Mouse (Mus musculus) hindbrain, embryonic 16.5 days (tissue): Measurements from ENCODE around the gene Apoa1. TPM values are rescaled to one million over a fixed set of nuclear protein-coding genes. Genes with fewer than 3 reads are reported as not detected.

Experiments used
- ATAC-seq: fragments of 200-750 bp; cut with Nextera tagmentation; 2 replicates; pipeline ENCODE4 v1.8.0; 2017; ENCODE audit warnings: moderate TSS enrichment, moderate library complexity
- H3K27ac ChIP-seq: fragments of 300-500 bp; sonication (generic); 2 replicates; pipeline ENCODE4 v1.5.1; 2014; ENCODE audit warnings: low read depth, mild to moderate bottlenecking, control low read depth, low read length, moderate library complexity
- H3K27me3 ChIP-seq: fragments of 300-500 bp; sonication (generic); replicated peaks from 2 replicates; pipeline ENCODE4 v1.6.1; 2014; ENCODE audit warnings: low read length; ENCODE audit not compliant: control insufficient read depth, insufficient read depth
- H3K36me3 ChIP-seq: fragments of 300-500 bp; sonication (generic); 2 replicates; pipeline ENCODE4 v1.6.1; 2014; ENCODE audit warnings: mild to moderate bottlenecking, low read length, moderate library complexity, mixed read lengths; ENCODE audit not compliant: control insufficient read depth, insufficient read depth
- H3K4me1 ChIP-seq: fragments of 300-500 bp; sonication (generic); 2 replicates; pipeline ENCODE4 v1.6.1; 2014; ENCODE audit warnings: low read depth, low read length; ENCODE audit not compliant: control insufficient read depth, insufficient read depth
- H3K4me2 ChIP-seq: fragments of 300-500 bp; sonication (generic); 2 replicates; pipeline ENCODE4 v1.6.1; 2014; ENCODE audit warnings: mild to moderate bottlenecking, low read length, control low read depth, moderate library complexity
- H3K4me3 ChIP-seq: fragments of 300-500 bp; sonication (generic); 2 replicates; pipeline ENCODE4 v1.5.1; 2014; ENCODE audit warnings: mild to moderate bottlenecking, low read length, control low read depth, moderate library complexity
- H3K9ac ChIP-seq: fragments of 300-500 bp; sonication (generic); 2 replicates; pipeline ENCODE4 v1.6.1; 2014; ENCODE audit warnings: low read depth, mild to moderate bottlenecking, control low read depth, low read length, moderate library complexity
- H3K9me3 ChIP-seq: fragments of 300-500 bp; sonication (generic); 2 replicates; pipeline ENCODE4 v1.6.1; 2014; ENCODE audit warnings: mild to moderate bottlenecking, low read length, moderate library complexity; ENCODE audit not compliant: control insufficient read depth
- WGBS: fragments of 180-500 bp; shearing (Covaris S2); extraction: QIAGEN DNeasy Blood & Tissue Kit; methylation state at CpG from one replicate; pipeline ENCODE4 v1.1.7; 2014; 5-methylcytosine and 5-hydroxymethylcytosine counted together
- polyA plus RNA-seq: library from polyadenylated mRNA; unstranded; fragments of >200 nt; fragmentation: Nextera tagmentation; extraction: Ambion mirVana; gene quantifications from 2 replicates; pipeline ENCODE4 v1.2.1, GENCODE M21; 2015

Gene Apoa1
- polyA plus RNA-seq, 1 experiment from 2014 or later = 4.1 TPM

DNA sequence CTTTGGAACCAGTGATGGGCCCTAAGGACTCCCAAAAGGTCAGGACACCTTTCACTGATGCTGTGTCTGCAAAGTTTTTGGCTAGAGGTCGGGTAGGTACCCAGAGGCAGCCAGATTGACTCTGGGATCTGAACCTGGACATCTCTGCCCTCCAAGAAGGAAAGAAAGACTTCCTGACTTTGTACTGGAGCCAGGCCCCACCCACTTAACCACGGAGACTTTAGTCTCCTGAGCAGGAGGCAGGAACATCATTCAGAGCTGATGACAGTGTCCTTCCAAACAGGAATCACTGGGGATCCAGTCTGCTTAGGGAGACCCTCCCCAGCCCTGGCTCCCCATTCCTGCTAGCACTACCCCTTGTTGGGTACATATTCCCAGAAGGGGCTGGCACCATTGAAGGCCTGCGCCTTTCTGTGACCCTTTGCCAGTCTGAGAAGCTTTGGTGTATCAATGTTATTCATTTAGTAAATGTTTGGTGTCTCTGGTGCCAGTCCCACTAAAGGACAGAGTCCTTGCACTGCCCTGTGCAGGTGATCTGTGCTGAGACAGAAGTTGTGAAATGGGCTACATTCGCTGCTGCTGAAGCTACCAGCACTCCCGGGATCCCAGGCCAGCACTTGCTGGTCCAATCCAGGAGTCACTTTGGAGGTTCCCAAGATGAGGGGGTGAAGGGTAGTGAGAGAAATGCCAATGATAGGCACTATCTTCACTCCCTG lies 3.3 kb upstream of the Apoa1 start:
- Histone ChIP-seq H3K27ac (no peak overlapping the region), H3K9me3 (no peaks in the 10 kb centered on the region), H3K4me2 (no peak overlapping the region), H3K9ac (no peak overlapping the region), H3K36me3 (peaks cover 17% of the 10 kb centered on the region), H3K4me1 (peaks cover 2% of the 10 kb centered on the region; the same call in 1 of the 2 replicates), H3K27me3 (no peaks in the 10 kb centered on the region), H3K4me3 (no peak overlapping the region)
- no peak for ATAC-seq
- 65% methylated on average over 5 of the region's 5 CpGs for WGBS

DNA sequence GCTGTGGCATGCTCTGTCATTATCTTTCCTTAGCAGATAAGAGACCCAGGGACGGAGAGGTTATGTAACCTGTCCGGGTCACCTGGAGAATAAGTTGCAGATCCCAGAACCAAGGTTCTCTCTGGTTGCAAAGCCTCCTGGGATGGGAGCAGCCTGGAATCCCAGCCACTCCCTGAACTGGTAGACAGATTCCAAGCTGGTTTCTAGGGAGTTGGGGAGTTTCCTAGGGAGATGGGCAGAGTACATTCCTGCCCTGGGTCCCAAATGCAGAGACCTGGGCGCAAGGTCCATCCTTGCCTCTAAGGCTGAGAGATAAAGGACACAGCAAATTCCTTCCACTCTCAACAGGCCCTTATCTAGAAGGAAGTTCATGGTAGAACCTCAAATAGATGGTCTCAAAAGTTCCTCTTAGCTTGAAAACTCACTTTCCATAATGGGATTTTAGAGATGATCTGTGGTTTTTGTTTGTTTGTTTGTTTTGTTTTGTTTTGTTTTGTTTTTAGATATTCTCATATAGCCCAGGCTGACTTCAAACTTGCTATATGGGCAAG lies 1.2 kb upstream of the Apoa1 start:
- Histone ChIP-seq H3K4me1 (peaks cover 7% of the 10 kb centered on the region), H3K36me3 (no peaks in the 10 kb centered on the region; the same call in 1 of the 2 replicates), H3K27ac (no peak overlapping the region), H3K9me3 (no peaks in the 10 kb centered on the region), H3K27me3 (no peaks in the 10 kb centered on the region), H3K4me3 (no peak overlapping the region), H3K4me2 (no peak overlapping the region), H3K9ac (no peak overlapping the region)
- WGBS = 93% methylated on average over 3 of the region's 3 CpGs
- ATAC-seq = no peak

DNA sequence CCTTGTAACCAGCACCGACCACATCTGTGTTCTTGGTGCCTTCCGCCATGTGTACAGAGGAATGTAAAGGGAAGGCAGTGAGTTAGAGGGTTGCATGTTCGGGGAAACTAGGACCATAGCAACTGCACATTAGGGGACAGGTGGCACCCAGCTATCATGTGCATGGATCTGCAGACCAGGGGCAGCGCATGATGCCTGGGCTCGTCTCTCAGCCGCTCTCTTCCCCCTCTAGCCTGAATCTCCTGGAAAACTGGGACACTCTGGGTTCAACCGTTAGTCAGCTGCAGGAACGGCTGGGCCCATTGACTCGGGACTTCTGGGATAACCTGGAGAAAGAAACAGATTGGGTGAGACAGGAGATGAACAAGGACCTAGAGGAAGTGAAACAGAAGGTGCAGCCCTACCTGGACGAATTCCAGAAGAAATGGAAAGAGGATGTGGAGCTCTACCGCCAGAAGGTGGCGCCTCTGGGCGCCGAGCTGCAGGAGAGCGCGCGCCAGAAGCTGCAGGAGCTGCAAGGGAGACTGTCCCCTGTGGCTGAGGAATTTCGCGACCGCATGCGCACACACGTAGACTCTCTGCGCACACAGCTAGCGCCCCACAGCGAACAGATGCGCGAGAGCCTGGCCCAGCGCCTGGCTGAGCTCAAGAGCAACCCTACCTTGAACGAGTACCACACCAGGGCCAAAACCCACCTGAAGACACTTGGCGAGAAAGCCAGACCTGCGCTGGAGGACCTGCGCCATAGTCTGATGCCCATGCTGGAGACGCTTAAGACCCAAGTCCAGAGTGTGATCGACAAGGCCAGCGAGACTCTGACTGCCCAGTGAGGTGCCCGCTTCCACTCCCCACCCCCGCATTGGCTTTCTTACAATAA lies 1.4 kb downstream of the Apoa1 start:
- peak overlapping the region; percentile 44 for H3K27ac ChIP-seq
- no peaks in the 10 kb centered on the region for H3K27me3 ChIP-seq
- peaks cover 7% of the 10 kb centered on the region for H3K4me1 ChIP-seq
- ATAC-seq = peak; percentile 96
- peak overlapping the region; percentile 75 for H3K4me2 ChIP-seq
- WGBS = 16% methylated on average over 37 of the region's 37 CpGs
- peak overlapping the region; percentile 44 for H3K4me3 ChIP-seq
- no peaks in the 10 kb centered on the region for H3K36me3 ChIP-seq
- H3K9me3 ChIP-seq = no peaks in the 10 kb centered on the region
- H3K9ac ChIP-seq = peak overlapping the region; percentile 64

DNA sequence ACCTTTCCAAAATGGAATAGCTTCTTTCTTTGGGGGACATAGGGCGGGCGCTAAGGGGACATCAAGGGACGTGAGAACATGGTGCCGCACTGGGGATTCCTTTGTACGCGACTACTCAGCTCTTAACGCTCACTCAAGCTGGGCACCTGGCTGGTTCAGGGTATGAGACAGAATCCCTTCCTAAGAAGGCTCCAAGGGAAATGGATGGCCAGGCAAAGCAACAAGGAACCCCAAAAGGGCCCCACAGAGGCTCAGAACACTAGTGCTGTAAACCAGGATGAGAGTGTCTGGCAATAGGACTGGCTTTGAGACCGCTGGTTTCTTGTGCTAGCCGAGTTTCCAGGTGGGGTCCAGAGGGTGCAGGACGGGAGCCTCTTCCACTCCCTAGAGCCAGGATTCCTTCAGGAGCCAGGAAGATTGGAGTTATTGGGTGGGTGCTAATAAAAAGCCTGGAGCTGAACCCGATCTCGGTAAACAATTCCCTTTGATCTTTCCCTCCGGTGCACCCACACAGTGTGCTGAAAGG lies 2.1 kb downstream of the Apoa1 start:
- H3K27me3 ChIP-seq = no peaks in the 10 kb centered on the region
- peak overlapping the region; percentile 44 for H3K4me3 ChIP-seq
- 19% methylated on average over 13 of the region's 13 CpGs for WGBS
- H3K27ac ChIP-seq = peak overlapping the region; percentile 44
- H3K4me2 ChIP-seq = peak overlapping the region; percentile 75
- H3K4me1 ChIP-seq = peaks cover 7% of the 10 kb centered on the region
- ATAC-seq = peak; percentile 41
- no peaks in the 10 kb centered on the region for H3K36me3 ChIP-seq
- H3K9ac ChIP-seq = peak overlapping the region; percentile 64
- H3K9me3 ChIP-seq = no peaks in the 10 kb centered on the region

DNA sequence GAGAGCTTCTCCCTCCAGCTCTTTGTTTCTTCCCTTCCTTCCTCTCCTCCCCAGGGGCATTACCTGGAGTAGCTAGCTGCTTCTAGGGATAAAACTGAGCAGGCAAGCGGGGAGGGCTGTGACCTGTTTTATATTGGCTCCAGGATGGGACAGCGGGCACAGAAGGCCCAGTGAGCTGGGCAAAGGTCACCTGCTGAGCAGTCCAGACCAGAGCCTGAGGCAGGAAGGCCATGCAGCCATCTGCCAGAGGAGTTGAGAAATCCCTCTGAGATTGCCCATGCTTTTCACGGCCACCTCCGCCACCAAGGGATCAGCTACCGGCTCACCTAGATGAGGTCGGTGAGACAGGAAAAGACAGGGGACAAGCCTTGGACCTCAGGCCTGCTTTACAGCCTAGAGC lies 6.8 kb downstream of the Apoa1 start:
- no peaks in the 10 kb centered on the region for H3K9me3 ChIP-seq
- peaks cover 5% of the 10 kb centered on the region for H3K4me1 ChIP-seq
- no peak overlapping the region for H3K4me3 ChIP-seq
- H3K27me3 ChIP-seq = no peaks in the 10 kb centered on the region
- H3K27ac ChIP-seq = no peak overlapping the region
- H3K9ac ChIP-seq = no peak overlapping the region
- ATAC-seq = no peak
- no peak overlapping the region for H3K4me2 ChIP-seq
- 89% methylated on average over 6 of the region's 6 CpGs for WGBS
- H3K36me3 ChIP-seq = no peaks in the 10 kb centered on the region

DNA sequence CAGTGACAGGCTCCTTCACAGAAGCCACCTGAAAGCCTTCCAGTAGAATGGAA lies 7.0 kb downstream of the Apoa1 start, which contains the start of gene Apoc3:
TSS of gene Apoc3 (minus strand) at position 41 of the 53 bp plus-strand sequence.
- no peak within 1 kb of the TSS for H3K4me2 ChIP-seq
- H3K27me3 ChIP-seq = no peaks in the 10 kb centered on the region
- no peak within 1 kb of the TSS for H3K4me3 ChIP-seq
- H3K27ac ChIP-seq = no peak within 1 kb of the TSS
- no peak within 1 kb of the TSS for H3K9ac ChIP-seq
- no peak for ATAC-seq
- H3K36me3 ChIP-seq = no peaks in the 10 kb centered on the region
- peaks cover 2% of the 10 kb centered on the region for H3K4me1 ChIP-seq
- H3K9me3 ChIP-seq = no peaks in the 10 kb centered on the region

DNA sequence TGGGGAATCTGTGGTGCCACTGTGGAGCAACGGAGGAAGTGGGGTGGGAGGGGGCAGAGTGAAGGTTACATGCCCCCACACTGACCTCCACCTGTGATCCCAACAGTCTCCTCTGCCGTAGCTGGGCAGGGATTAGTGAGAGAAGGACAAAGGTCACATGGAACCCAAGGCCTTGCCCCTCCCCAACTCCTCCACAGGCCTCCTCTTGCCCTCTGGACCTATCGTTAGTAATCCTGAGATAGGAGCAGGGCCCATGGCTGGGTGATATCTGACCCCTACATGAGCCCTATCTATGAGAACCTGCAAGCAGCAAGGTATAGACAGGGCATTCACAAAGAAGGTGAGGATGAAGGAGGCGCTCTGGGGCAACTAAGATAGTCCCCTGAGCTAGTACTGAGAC lies 7.3 kb downstream of the Apoa1 start:
- no peak overlapping the region for H3K4me3 ChIP-seq
- WGBS = 73% methylated on average over 4 of the region's 4 CpGs
- no peak overlapping the region for H3K9ac ChIP-seq
- no peaks in the 10 kb centered on the region for H3K36me3 ChIP-seq
- no peak for ATAC-seq
- H3K27me3 ChIP-seq = no peaks in the 10 kb centered on the region
- no peak overlapping the region for H3K4me2 ChIP-seq
- peaks cover under 1% of the 10 kb centered on the region for H3K4me1 ChIP-seq
- no peak overlapping the region for H3K27ac ChIP-seq
- H3K9me3 ChIP-seq = no peaks in the 10 kb centered on the region

DNA sequence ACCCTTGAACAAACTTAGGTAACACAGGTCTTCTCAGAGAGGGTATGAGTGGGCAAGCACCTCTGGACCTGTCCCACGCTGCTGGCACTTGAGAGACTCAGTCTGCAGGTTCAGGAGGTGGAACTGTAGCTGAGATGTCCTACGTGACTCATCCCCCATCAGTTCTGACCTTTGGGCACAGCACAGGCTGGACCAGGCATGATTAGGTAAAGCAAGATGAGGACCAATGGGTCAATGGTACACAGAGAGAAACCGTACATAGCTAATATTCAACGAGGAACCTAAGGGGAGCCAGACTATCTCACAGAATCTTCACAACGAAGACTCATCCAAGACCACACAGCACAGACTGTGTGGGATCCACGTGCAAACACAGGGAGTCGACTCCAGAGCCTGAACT lies 10.5 kb downstream of the Apoa1 start:
- no peaks in the 10 kb centered on the region for H3K9me3 ChIP-seq
- H3K9ac ChIP-seq = no peak overlapping the region
- H3K4me2 ChIP-seq = no peak overlapping the region
- H3K27me3 ChIP-seq = no peaks in the 10 kb centered on the region
- H3K36me3 ChIP-seq = no peaks in the 10 kb centered on the region
- H3K27ac ChIP-seq = no peak overlapping the region
- no peaks in the 10 kb centered on the region for H3K4me1 ChIP-seq
- H3K4me3 ChIP-seq = no peak overlapping the region
- WGBS = 93% methylated on average over 7 of the region's 7 CpGs
- no peak for ATAC-seq

DNA sequence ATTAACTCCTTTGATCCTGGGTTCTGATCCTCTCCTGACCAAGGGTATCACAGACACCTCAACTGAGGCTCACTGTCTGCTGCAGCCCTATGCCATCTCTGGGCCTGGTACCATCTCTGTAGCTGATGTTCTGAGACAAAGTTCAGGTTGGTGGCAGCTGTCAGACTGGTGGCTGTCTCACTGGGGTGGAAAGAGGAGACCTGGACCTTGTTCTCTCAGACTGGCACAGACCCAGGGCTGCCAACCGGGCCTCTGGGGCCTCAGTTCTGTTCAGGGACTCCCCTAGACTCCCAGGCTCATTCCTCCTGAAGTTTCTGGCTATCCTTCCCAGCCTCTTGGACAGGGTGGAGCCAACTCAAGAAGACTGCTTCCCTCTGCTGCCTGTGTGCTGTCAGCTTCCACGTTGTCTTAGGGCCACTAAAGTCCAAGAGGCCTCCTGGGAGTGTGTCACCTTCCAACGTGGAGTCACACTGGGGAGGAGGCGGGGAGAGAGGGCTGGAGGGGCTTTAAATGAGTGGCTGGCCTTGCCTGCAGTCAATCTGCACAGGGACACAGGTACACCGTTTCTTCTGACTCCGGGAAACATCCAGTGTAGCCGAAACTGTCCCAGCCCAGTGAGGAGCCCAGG lies 12.3 kb downstream of the Apoa1 start, which contains the start of gene Apoa4:
TSS of gene Apoa4 (plus strand) at position 171 of the 628 bp plus-strand sequence.
- Histone ChIP-seq H3K4me2 (no peak within 1 kb of the TSS), H3K4me1 (no peaks in the 10 kb centered on the region), H3K9me3 (no peaks in the 10 kb centered on the region), H3K36me3 (no peaks in the 10 kb centered on the region), H3K9ac (no peak within 1 kb of the TSS), H3K4me3 (no peak within 1 kb of the TSS), H3K27me3 (no peaks in the 10 kb centered on the region), H3K27ac (no peak within 1 kb of the TSS)
- WGBS = 68% methylated on average over 7 of the region's 7 CpGs
- ATAC-seq = no peak
